Mouse (Mus musculus) embryonic facial prominence, embryonic 14.5 days (tissue): ENCODE data around the gene Rbpms2. TPM values are rescaled to one million over a fixed set of nuclear protein-coding genes. Genes with fewer than 3 reads are reported as not detected.

Experiments
- ATAC-seq: fragments of 200-750 bp; cut with Nextera tagmentation; 2 replicates; pipeline ENCODE4 v1.8.0; 2017; ENCODE audit warnings: low read depth, moderate number of reproducible peaks, moderate TSS enrichment
- DNase-seq: peaks from one replicate; pipeline ENCODE4 v3.0.0-alpha.2; 2015; ENCODE audit warnings: low spot score
- H3K27ac ChIP-seq: fragments of 300-500 bp; sonication (generic); replicated peaks from 2 replicates; pipeline ENCODE4 v1.5.1; 2014; ENCODE audit warnings: low read depth, mild to moderate bottlenecking, low read length, moderate library complexity
- H3K27me3 ChIP-seq: fragments of 300-500 bp; sonication (generic); replicated peaks from 2 replicates; pipeline ENCODE4 v1.6.1; 2014; ENCODE audit warnings: low read length; ENCODE audit not compliant: control insufficient read depth, insufficient read depth
- H3K36me3 ChIP-seq: fragments of 300-500 bp; sonication (generic); 2 replicates; pipeline ENCODE4 v1.6.1; 2014; ENCODE audit warnings: low read length, mixed read lengths; ENCODE audit not compliant: control insufficient read depth, insufficient read depth
- H3K4me1 ChIP-seq: fragments of 300-500 bp; sonication (generic); 2 replicates; pipeline ENCODE4 v1.6.1; 2014; ENCODE audit warnings: antibody characterized with exemption, low read length; ENCODE audit not compliant: control insufficient read depth, insufficient read depth
- H3K4me2 ChIP-seq: fragments of 300-500 bp; sonication (generic); 2 replicates; pipeline ENCODE4 v1.6.1; 2014; ENCODE audit warnings: low read depth, mild to moderate bottlenecking, low read length, moderate library complexity, mixed read lengths
- H3K4me3 ChIP-seq: fragments of 300-500 bp; sonication (generic); 2 replicates; pipeline ENCODE4 v1.5.1; 2014; ENCODE audit warnings: low read depth, mild to moderate bottlenecking, low read length
- H3K9ac ChIP-seq: fragments of 300-500 bp; sonication (generic); 2 replicates; pipeline ENCODE4 v1.6.1; 2014; ENCODE audit warnings: low read depth, mild to moderate bottlenecking, low read length, moderate library complexity, mixed read lengths
- H3K9me3 ChIP-seq: fragments of 300-500 bp; sonication (generic); 2 replicates; pipeline ENCODE4 v1.6.1; 2016; ENCODE audit warnings: low read length; ENCODE audit not compliant: control insufficient read depth
- WGBS: fragments of 180-500 bp; shearing (Covaris S2); extraction: QIAGEN DNeasy Blood & Tissue Kit; methylation state at CpG from one replicate; pipeline ENCODE4 v1.1.7; 2014; 5-methylcytosine and 5-hydroxymethylcytosine counted together
- polyA plus RNA-seq: library from polyadenylated mRNA; unstranded; fragments of >200 nt; fragmentation: Nextera tagmentation; extraction: Ambion mirVana; gene quantifications from 2 replicates; pipeline ENCODE4 v1.2.1, GENCODE M21; 2014

The Rbpms2 gene
- polyA plus RNA-seq, 1 experiment from 2014 or later, result 13.6 TPM

GRCm38 (mm10) chr9:65629767-65630630 lies 551 bp downstream of the Rbpms2 start:
- DNase-seq, result peak; percentile 61
- under 1% methylated on average over 36 of the region's 83 CpGs for WGBS
- Histone ChIP-seq H3K4me1 (peaks cover 5% of the 10 kb centered on the region; the same call in 1 of the 2 replicates), H3K4me3 (peak overlapping the region; percentile 82), H3K36me3 (no peaks in the 10 kb centered on the region), H3K4me2 (peak overlapping the region; percentile 99), H3K9me3 (no peaks in the 10 kb centered on the region), H3K27ac (peak overlapping the region; percentile 44), H3K9ac (peak overlapping the region; percentile 74), H3K27me3 (peaks cover 39% of the 10 kb centered on the region)
- peak; percentile 95 for ATAC-seq

- Histone ChIP-seq H3K36me3 (no peaks in the 10 kb centered on the region), H3K4me2 (peak overlapping the region; percentile 99), H3K9ac (peak overlapping the region; percentile 74), H3K9me3 (no peaks in the 10 kb centered on the region), H3K4me3 (peak overlapping the region; percentile 82), H3K4me1 (peaks cover 5% of the 10 kb centered on the region; the same call in 1 of the 2 replicates), H3K27ac (no peak overlapping the region), H3K27me3 (peaks cover 39% of the 10 kb centered on the region)
- peak; percentile 77 for ATAC-seq
- 2% methylated on average over 22 of the region's 78 CpGs for WGBS
- peak; percentile 27 for DNase-seq
Measured at GRCm38 (mm10) chr9:65630631-65631353, 1.3 kb downstream of the Rbpms2 start.

GRCm38 (mm10) chr9:65631354-65632021 lies 2.0 kb downstream of the Rbpms2 start:
- no peak for ATAC-seq
- DNase-seq, result no peak

GRCm38 (mm10) chr9:65635766-65636165 lies 6.3 kb downstream of the Rbpms2 start:
- no peak overlapping the region for H3K4me3 ChIP-seq
- H3K9me3 ChIP-seq, result no peaks in the 10 kb centered on the region
- H3K27me3 ChIP-seq, result peaks cover 15% of the 10 kb centered on the region; the same call in 1 of the 2 replicates
- DNase-seq (no peak), ATAC-seq (no peak)
- no peak overlapping the region for H3K9ac ChIP-seq
- H3K4me2 ChIP-seq, result no peak overlapping the region
- no peak overlapping the region for H3K27ac ChIP-seq
- H3K36me3 ChIP-seq, result no peaks in the 10 kb centered on the region
- WGBS, result 62% methylated on average over 1 of the region's 1 CpGs
- peaks cover 2% of the 10 kb centered on the region; the same call in 1 of the 2 replicates for H3K4me1 ChIP-seq

More at GRCm38 (mm10) chr9:65631354-65632021, 2.0 kb downstream of the Rbpms2 start:
- Histone ChIP-seq H3K27me3 (peaks cover 39% of the 10 kb centered on the region), H3K27ac (no peak overlapping the region), H3K4me1 (peaks cover 5% of the 10 kb centered on the region; the same call in 1 of the 2 replicates), H3K4me3 (peak overlapping the region; percentile 82), H3K9ac (peak overlapping the region; percentile 74), H3K9me3 (no peaks in the 10 kb centered on the region), H3K36me3 (no peaks in the 10 kb centered on the region), H3K4me2 (peak overlapping the region; percentile 99)
- WGBS, result 26% methylated on average over 16 of the region's 16 CpGs

- ATAC-seq, result no peak
- H3K4me1 ChIP-seq, result peaks cover 11% of the 10 kb centered on the region
Measured at GRCm38 (mm10) chr9:65636926-65637325, 7.5 kb downstream of the Rbpms2 start.

GRCm38 (mm10) chr9:65639065-65639464 lies 9.6 kb downstream of the Rbpms2 start:
- DNase-seq, result no peak
- Histone ChIP-seq H3K9me3 (no peaks in the 10 kb centered on the region), H3K4me1 (peaks cover 12% of the 10 kb centered on the region), H3K27me3 (no peaks in the 10 kb centered on the region), H3K9ac (no peak overlapping the region), H3K4me3 (no peak overlapping the region), H3K4me2 (no peak overlapping the region), H3K27ac (no peak overlapping the region), H3K36me3 (no peaks in the 10 kb centered on the region)
- WGBS, result 55% methylated on average over 5 of the region's 5 CpGs
- ATAC-seq, result no peak

More at GRCm38 (mm10) chr9:65636926-65637325, 7.5 kb downstream of the Rbpms2 start:
- no peak overlapping the region for H3K27ac ChIP-seq
- no peaks in the 10 kb centered on the region for H3K36me3 ChIP-seq
- 89% methylated on average over 4 of the region's 4 CpGs for whole genome bisulfite sequencing
- no peak for DNase-seq
- H3K9me3 ChIP-seq, result no peaks in the 10 kb centered on the region
- 0 out of 2 replicates have a peak, but pooled peaks cover 4% of the 10 kb centered on the region for H3K27me3 ChIP-seq
- H3K4me3 ChIP-seq, result no peak overlapping the region
- H3K4me2 ChIP-seq, result no peak overlapping the region
- H3K9ac ChIP-seq, result no peak overlapping the region

- Histone ChIP-seq H3K9ac (no peak overlapping the region), H3K4me2 (no peak overlapping the region), H3K27ac (no peak overlapping the region), H3K27me3 (no peaks in the 10 kb centered on the region), H3K4me3 (no peak overlapping the region), H3K9me3 (no peaks in the 10 kb centered on the region), H3K36me3 (no peaks in the 10 kb centered on the region), H3K4me1 (peaks cover 12% of the 10 kb centered on the region)
- peak; percentile 53; the same call in 1 of the 2 replicates for ATAC-seq
- WGBS, result 4% methylated on average over 5 of the region's 5 CpGs
- DNase-seq, result peak; percentile 78
Measured at GRCm38 (mm10) chr9:65640838-65641410, 11.5 kb downstream of the Rbpms2 start.
